Mouse (Mus musculus): ENCODE results near the gene Gm15517.

The Gm15517 gene

GRCm38 (mm10) chr7:44310285-44310877, 49.1 kb downstream of the Gm15517 start:
- no peak for DNase-seq

- peak in 1 of 2 experiments; percentile 45 for DNase-seq
Observed at GRCm38 (mm10) chr7:44310878-44311712, 49.8 kb downstream of the Gm15517 start.
